Mouse (Mus musculus): ENCODE data around the gene Rxfp2.

Rxfp2 gene

GRCm38 (mm10) chr5:150018656-150019055, at the start of gene Rxfp2:
TSS of gene Rxfp2 (plus strand) at chr5:150018675.
- no peak for DNase-seq

- DNase-seq = no peak
These were observed 48.2 kb upstream of the Rxfp2 start for GRCm38 (mm10) chr5:149970261-149970660.

- DNase-seq = no peak
These were observed 41.4 kb upstream of the Rxfp2 start for GRCm38 (mm10) chr5:149977027-149977426.

- DNase-seq = peak in 1 of 2 experiments; percentile 20
These were observed 34.9 kb upstream of the Rxfp2 start for GRCm38 (mm10) chr5:149983621-149984020.

- DNase-seq = no peak
These were observed 23.9 kb upstream of the Rxfp2 start for GRCm38 (mm10) chr5:149994578-149994977.

GRCm38 (mm10) chr5:149996614-149997013, 21.9 kb upstream of the Rxfp2 start:
- no peak for DNase-seq

GRCm38 (mm10) chr5:149997321-149998034, 21.0 kb upstream of the Rxfp2 start:
- no peak for DNase-seq

GRCm38 (mm10) chr5:149998311-149998710, 20.2 kb upstream of the Rxfp2 start:
- DNase-seq = no peak

- DNase-seq = no peak
These were observed 13.1 kb upstream of the Rxfp2 start for GRCm38 (mm10) chr5:150005355-150005754.

- DNase-seq = peak in 1 of 2 experiments; percentile 16
These were observed 1.6 kb upstream of the Rxfp2 start for GRCm38 (mm10) chr5:150016861-150017260.

- no peak for DNase-seq
These were observed 803 bp upstream of the Rxfp2 start for GRCm38 (mm10) chr5:150017672-150018071.

GRCm38 (mm10) chr5:150020851-150021250, 2.4 kb downstream of the Rxfp2 start:
- DNase-seq = peak; percentile 83 to 85

- no peak for DNase-seq
These were observed 3.3 kb downstream of the Rxfp2 start for GRCm38 (mm10) chr5:150021805-150022204.

GRCm38 (mm10) chr5:150022556-150022955, 4.1 kb downstream of the Rxfp2 start:
- DNase-seq = no peak

- no peak for DNase-seq
These were observed 5.0 kb downstream of the Rxfp2 start for GRCm38 (mm10) chr5:150023476-150023875.

- DNase-seq = no peak
These were observed 5.7 kb downstream of the Rxfp2 start for GRCm38 (mm10) chr5:150024188-150024587.

GRCm38 (mm10) chr5:150024901-150025300, 6.4 kb downstream of the Rxfp2 start:
- no peak for DNase-seq

GRCm38 (mm10) chr5:150025326-150025725, 6.9 kb downstream of the Rxfp2 start:
- no peak for DNase-seq

- no peak for DNase-seq
These were observed 8.1 kb downstream of the Rxfp2 start for GRCm38 (mm10) chr5:150026509-150027087.

- DNase-seq = no peak
These were observed 12.7 kb downstream of the Rxfp2 start for GRCm38 (mm10) chr5:150031201-150031600.

GRCm38 (mm10) chr5:150031634-150032033, 13.2 kb downstream of the Rxfp2 start:
- DNase-seq = no peak

GRCm38 (mm10) chr5:150032075-150032492, 13.6 kb downstream of the Rxfp2 start:
- DNase-seq = peak in 1 of 2 experiments; percentile 45

GRCm38 (mm10) chr5:150036286-150036685, 17.8 kb downstream of the Rxfp2 start:
- DNase-seq = no peak

- no peak for DNase-seq
These were observed 18.4 kb downstream of the Rxfp2 start for GRCm38 (mm10) chr5:150036918-150037317.

- DNase-seq = no peak
These were observed 26.1 kb downstream of the Rxfp2 start for GRCm38 (mm10) chr5:150044533-150044932.
